Mouse (Mus musculus): Measurements from ENCODE around the gene Lhfpl1. TPM values are rescaled to one million over a fixed set of nuclear protein-coding genes. Genes with fewer than 3 reads are reported as not detected.
"Not testable (repeated sequence)": the region's sequence is repeated elsewhere in the genome, so short reads cannot be mapped to it uniquely, and the experiment has no call there.

The Lhfpl1 gene
- total RNA-seq (2014; fragmentation: Nextera tagmentation) (not detected in 2 replicates), total RNA-seq (2017) (not detected in 2 replicates)

GRCm38 (mm10) chrX:145348377-145349203 lies at the start of gene Lhfpl1:
Gene Lhfpl1 (minus strand): TSS chrX:145349089.
- ATAC-seq (replicated peaks; ENCODE audit: low FRiP score, low TSS enrichment, poor library complexity, severe bottlenecking): no peak

GRCm38 (mm10) chrX:145371839-145372238 lies 22.9 kb upstream of the Lhfpl1 start:
- ATAC-seq (replicated peaks; ENCODE audit: low FRiP score, low TSS enrichment, poor library complexity, severe bottlenecking): peak; percentile 91

GRCm38 (mm10) chrX:145362527-145362926 lies 13.6 kb upstream of the Lhfpl1 start:
- ATAC-seq (replicated peaks; ENCODE audit: low FRiP score, low TSS enrichment, poor library complexity, severe bottlenecking): no peak

GRCm38 (mm10) chrX:145342402-145342801 lies 6.5 kb downstream of the Lhfpl1 start:
- ATAC-seq (replicated peaks; ENCODE audit: low FRiP score, low TSS enrichment, poor library complexity, severe bottlenecking): no peak

- no peak for ATAC-seq (replicated peaks; ENCODE audit: low FRiP score, low TSS enrichment, poor library complexity, severe bottlenecking)
Observed at GRCm38 (mm10) chrX:145336141-145336540, 12.7 kb downstream of the Lhfpl1 start.

GRCm38 (mm10) chrX:145308555-145308954 lies 40.3 kb downstream of the Lhfpl1 start:
- ATAC-seq (replicated peaks; ENCODE audit: low FRiP score, low TSS enrichment, poor library complexity, severe bottlenecking): no peak

- 0 out of 2 replicates have a peak, but pooled peaks have one; percentile 52 for ATAC-seq (replicated peaks; ENCODE audit: low FRiP score, low TSS enrichment, poor library complexity, severe bottlenecking)
Observed at GRCm38 (mm10) chrX:145307174-145307573, 41.7 kb downstream of the Lhfpl1 start.

- ATAC-seq (replicated peaks; ENCODE audit: low FRiP score, low TSS enrichment, poor library complexity, severe bottlenecking): not testable (repeated sequence)
Observed at GRCm38 (mm10) chrX:145300232-145300631, 48.7 kb downstream of the Lhfpl1 start.

- no peak for ATAC-seq (replicated peaks; ENCODE audit: low FRiP score, low TSS enrichment, poor library complexity, severe bottlenecking)
Observed at GRCm38 (mm10) chrX:145272209-145272608, 76.7 kb downstream of the Lhfpl1 start.

- no peak for ATAC-seq (replicated peaks; ENCODE audit: low FRiP score, low TSS enrichment, poor library complexity, severe bottlenecking)
Observed at GRCm38 (mm10) chrX:145271768-145272167, 77.1 kb downstream of the Lhfpl1 start.

- ATAC-seq (replicated peaks; ENCODE audit: low FRiP score, low TSS enrichment, poor library complexity, severe bottlenecking): no peak
Observed at GRCm38 (mm10) chrX:145261803-145262202, 87.1 kb downstream of the Lhfpl1 start.

Other genes starting within 250 kb of the Lhfpl1 start
- 0.63 and 0.82 TPM in 2 replicates for gene Amot, start 156.1 kb upstream of the Lhfpl1 start, total RNA-seq (2014; fragmentation: Nextera tagmentation)
- gene Amot, start 156.1 kb upstream of the Lhfpl1 start, total RNA-seq (2017): 1.5 and 2.9 TPM in 2 replicates